Mouse (Mus musculus) layer of hippocampus, adult 8-10 months (tissue): ENCODE measurements at regions not wholly inside any gene's neighbourhood (a gene's known extent, or its start where the extent isn't known, plus 50 kb on each side); places are given as distances from the start of the nearest gene placed in this dataset.

Experiments
- DNase-seq, 2 experiments: peaks; one replicate each; pipeline ENCODE4 v3.0.0; 2022; ENCODE audit warnings: low spot score in 2 of 2

GRCm38 (mm10) chr8:44656031-44656430, 279.2 kb upstream of the Fat1 start:
- no peak for DNase-seq

- no peak for DNase-seq
Observed at GRCm38 (mm10) chr8:44656470-44656869, 278.8 kb upstream of the Fat1 start.

GRCm38 (mm10) chr8:44661696-44662095, 273.6 kb upstream of the Fat1 start:
- DNase-seq = no peak

- no peak for DNase-seq
Observed at GRCm38 (mm10) chr8:44687126-44687525, 248.1 kb upstream of the Fat1 start.

GRCm38 (mm10) chr8:44689837-44690592, 245.2 kb upstream of the Fat1 start:
- DNase-seq = no peak

- no peak for DNase-seq
Observed at GRCm38 (mm10) chr8:44690593-44690950, 244.7 kb upstream of the Fat1 start.

GRCm38 (mm10) chr8:44691140-44691539, 244.1 kb upstream of the Fat1 start:
- DNase-seq = no peak

GRCm38 (mm10) chr8:44692036-44692688, 243.1 kb upstream of the Fat1 start:
- DNase-seq = no peak

GRCm38 (mm10) chr8:44694861-44695260, 240.4 kb upstream of the Fat1 start:
- DNase-seq = no peak

- no peak for DNase-seq
Observed at GRCm38 (mm10) chr8:44696066-44696853, 239.0 kb upstream of the Fat1 start.

GRCm38 (mm10) chr8:44699384-44700105, 235.7 kb upstream of the Fat1 start:
- no peak for DNase-seq

- DNase-seq = no peak
Observed at GRCm38 (mm10) chr8:44704595-44705265, 230.5 kb upstream of the Fat1 start.

GRCm38 (mm10) chr8:44708659-44709170, 226.5 kb upstream of the Fat1 start:
- DNase-seq = no peak

GRCm38 (mm10) chr8:44709171-44709940, 225.9 kb upstream of the Fat1 start:
- no peak for DNase-seq

GRCm38 (mm10) chr8:44734577-44734976, 200.7 kb upstream of the Fat1 start:
- no peak for DNase-seq

GRCm38 (mm10) chr8:44735801-44736200, 199.4 kb upstream of the Fat1 start:
- DNase-seq = no peak

GRCm38 (mm10) chr8:44743353-44743752, 191.9 kb upstream of the Fat1 start:
- DNase-seq = no peak

- DNase-seq = peak; percentile 16 to 22
Observed at GRCm38 (mm10) chr8:44744991-44745658, 190.1 kb upstream of the Fat1 start.

- DNase-seq = no peak
Observed at GRCm38 (mm10) chr8:44758727-44759126, 176.5 kb upstream of the Fat1 start.

- no peak for DNase-seq
Observed at GRCm38 (mm10) chr8:44762731-44763130, 172.5 kb upstream of the Fat1 start.
